Mouse (Mus musculus): ENCODE measurements around the gene Cblc.
A peak's percentile ranks its signal among the peaks of the same experiment; 100 is the strongest.

- TF ChIP-seq EP300 (IDR thresholded peaks at IDR 0.05; ENCODE audit: insufficient read depth, low read depth, low read length): peak; percentile 82
- no peak for TF ChIP-seq CTCF (IDR thresholded peaks at IDR 0.05; ENCODE audit: low read depth, low read length)
Measured at GRCm38 (mm10) chr7:19753587-19753986, 43.0 kb downstream of the Cblc start.

Data from ES-Bruce4 (cell line).